14 mouse cellular contexts compared by ENCODE assay signal in the genomic region with DNA sequence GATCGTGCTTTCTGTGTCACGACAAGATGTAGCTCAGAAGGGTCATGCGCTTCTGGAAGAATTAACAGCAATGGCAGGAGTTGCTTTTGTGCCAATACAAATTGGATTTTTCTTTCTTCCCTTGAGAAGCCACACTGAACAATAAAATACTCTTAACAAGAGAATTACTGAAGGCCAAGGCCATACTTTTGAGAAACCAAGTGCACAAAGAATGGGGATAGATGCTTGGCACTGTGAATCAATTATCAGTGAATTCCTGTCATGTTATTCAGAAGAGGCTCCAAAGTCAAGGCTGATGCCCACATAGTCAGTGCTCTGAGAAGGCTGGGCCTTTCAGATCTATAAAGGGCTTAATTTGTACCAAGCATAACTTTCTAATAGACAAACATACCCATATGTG.
"Had no signal": no experiment of that assay in that cellular context is flagged by ENCODE, and none has a peak within 500 bp of the region (broad histone marks: within the 10 kb centered on the region; RNA-seq: fewer than 3 reads in every experiment).

No protein-coding gene starts in this region.

- DNase-seq: cerebellum, postnatal 10 days; cerebellum, postnatal 14 days; cerebellum, postnatal 25 days; cerebellum, postnatal 36 days; embryo, embryonic 11 days; forebrain, postnatal 0 days; gastrocnemius, adult 2 months; gastrocnemius, postnatal 10 days; gastrocnemius, postnatal 14 days; gastrocnemius, postnatal 25 days; gastrocnemius, postnatal 36 days; heart, adult 11 months; heart, adult 18-20 months; heart, adult 2 months had no signal
